Mouse (Mus musculus): ENCODE results near the gene Hlcs.

DNA sequence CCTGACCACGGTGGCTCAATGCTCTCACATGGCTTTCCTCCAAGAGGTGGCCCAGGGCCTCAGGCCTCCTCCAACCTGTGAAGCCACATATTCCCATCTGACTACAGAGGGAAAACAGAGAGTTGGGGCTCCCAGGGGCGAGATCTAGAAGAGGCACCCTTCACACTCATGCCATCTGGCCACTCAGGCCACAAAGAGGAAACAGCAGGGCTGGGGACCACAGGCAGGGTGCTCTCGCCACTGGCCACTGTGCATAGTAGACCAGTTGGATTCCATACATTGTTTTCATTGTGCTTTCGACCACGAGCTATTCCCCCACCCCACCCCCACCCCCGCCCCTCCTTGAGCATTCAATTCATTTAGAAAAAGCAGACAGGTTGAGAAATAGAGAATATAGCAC, 151.4 kb downstream of the Hlcs start:
- TF ChIP-seq CTCF (IDR thresholded peaks at IDR 0.05; ENCODE audit: borderline replicate concordance, extremely low read depth, insufficient read depth, insufficient read length) (no peak), POLR2A (IDR thresholded peaks at IDR 0.05; ENCODE audit: borderline replicate concordance, extremely low read depth, insufficient read depth, insufficient read length, poor library complexity, severe bottlenecking) (no peak)
